Mouse (Mus musculus): ENCODE results near the gene Brd3.

Brd3 gene

GRCm38 (mm10) chr2:27426406-27426854, 81.0 kb downstream of the Brd3 start:
- peak; percentile 57 for DNase-seq (ENCODE audit: low spot score)

GRCm38 (mm10) chr2:27425751-27426405, 81.6 kb downstream of the Brd3 start:
- DNase-seq (ENCODE audit: low spot score) = no peak

- no peak for DNase-seq (ENCODE audit: low spot score)
These were observed 82.3 kb downstream of the Brd3 start for GRCm38 (mm10) chr2:27425161-27425611.

- DNase-seq (ENCODE audit: low spot score) = no peak
These were observed 83.9 kb downstream of the Brd3 start for GRCm38 (mm10) chr2:27423596-27423995.

GRCm38 (mm10) chr2:27421293-27422068, 86.0 kb downstream of the Brd3 start:
- DNase-seq (ENCODE audit: low spot score) = no peak

- peak; percentile 37 for DNase-seq (ENCODE audit: low spot score)
These were observed 88.8 kb downstream of the Brd3 start for GRCm38 (mm10) chr2:27418577-27419070.

- DNase-seq (ENCODE audit: low spot score) = no peak
These were observed 89.8 kb downstream of the Brd3 start for GRCm38 (mm10) chr2:27417648-27418153.

GRCm38 (mm10) chr2:27416425-27416824, 91.0 kb downstream of the Brd3 start:
- DNase-seq (ENCODE audit: low spot score) = no peak

- DNase-seq (ENCODE audit: low spot score) = no peak
These were observed 92.2 kb downstream of the Brd3 start for GRCm38 (mm10) chr2:27415060-27415783.

- no peak for DNase-seq (ENCODE audit: low spot score)
These were observed 93.4 kb downstream of the Brd3 start for GRCm38 (mm10) chr2:27413936-27414657.

GRCm38 (mm10) chr2:27413582-27413935, 93.9 kb downstream of the Brd3 start:
- no peak for DNase-seq (ENCODE audit: low spot score)

GRCm38 (mm10) chr2:27412245-27412800, 95.1 kb downstream of the Brd3 start:
- no peak for DNase-seq (ENCODE audit: low spot score)

- DNase-seq (ENCODE audit: low spot score) = no peak
These were observed 95.7 kb downstream of the Brd3 start for GRCm38 (mm10) chr2:27411688-27412174.

GRCm38 (mm10) chr2:27410518-27411140, 96.8 kb downstream of the Brd3 start:
- no peak for DNase-seq (ENCODE audit: low spot score)

GRCm38 (mm10) chr2:27408194-27408593, 99.3 kb downstream of the Brd3 start:
- DNase-seq (ENCODE audit: low spot score) = no peak

GRCm38 (mm10) chr2:27406928-27407327, 100.5 kb downstream of the Brd3 start:
- DNase-seq (ENCODE audit: low spot score) = no peak

- no peak for DNase-seq (ENCODE audit: low spot score)
These were observed 102.2 kb downstream of the Brd3 start for GRCm38 (mm10) chr2:27405094-27405884.

- no peak for DNase-seq (ENCODE audit: low spot score)
These were observed 102.9 kb downstream of the Brd3 start for GRCm38 (mm10) chr2:27404375-27405093.

GRCm38 (mm10) chr2:27401544-27401943, 105.9 kb downstream of the Brd3 start:
- DNase-seq (ENCODE audit: low spot score) = no peak
